Mouse (Mus musculus) intestine, postnatal 0 days (tissue): Measurements from ENCODE around the gene Ptrh1. TPM values are rescaled to one million over a fixed set of nuclear protein-coding genes. Genes with fewer than 3 reads are reported as not detected.

ENCODE experiments used
- ATAC-seq: fragments of 200-750 bp; cut with Nextera tagmentation; 2 replicates; pipeline ENCODE4 v1.8.0; 2017; ENCODE audit warnings: mild to moderate bottlenecking, moderate TSS enrichment, moderate library complexity
- H3K27ac ChIP-seq: fragments of 300-500 bp; sonication (generic); 2 replicates; pipeline ENCODE4 v1.5.1; 2014; ENCODE audit warnings: mild to moderate bottlenecking, low read depth, low read length, moderate library complexity
- H3K27me3 ChIP-seq: fragments of 300-500 bp; sonication (generic); replicated peaks from 2 replicates; pipeline ENCODE4 v1.6.1; 2014; ENCODE audit warnings: low read length, mixed read lengths; ENCODE audit not compliant: control insufficient read depth, insufficient read depth
- H3K36me3 ChIP-seq: fragments of 300-500 bp; sonication (generic); 2 replicates; pipeline ENCODE4 v1.6.1; 2014; ENCODE audit warnings: mild to moderate bottlenecking, moderate library complexity; ENCODE audit not compliant: control insufficient read depth, insufficient read depth
- H3K4me1 ChIP-seq: fragments of 300-500 bp; sonication (generic); replicated peaks from 2 replicates; pipeline ENCODE4 v1.6.1; 2014; ENCODE audit warnings: antibody characterized with exemption, low read length, mixed read lengths; ENCODE audit not compliant: control insufficient read depth, insufficient read depth
- H3K4me2 ChIP-seq: fragments of 300-500 bp; sonication (generic); replicated peaks from 2 replicates; pipeline ENCODE4 v1.6.1; 2014; ENCODE audit warnings: low read depth, mild to moderate bottlenecking, moderate library complexity
- H3K4me3 ChIP-seq: fragments of 300-500 bp; sonication (generic); 2 replicates; pipeline ENCODE4 v1.5.1; 2014; ENCODE audit warnings: low read depth, low read length
- H3K9ac ChIP-seq: fragments of 300-500 bp; sonication (generic); 2 replicates; pipeline ENCODE4 v1.6.1; 2014; ENCODE audit warnings: mild to moderate bottlenecking, low read depth, low read length
- H3K9me3 ChIP-seq: fragments of 300-500 bp; sonication (generic); 2 replicates; pipeline ENCODE4 v1.6.1; 2016; ENCODE audit warnings: mixed run types; ENCODE audit not compliant: control insufficient read depth
- CTCF ChIP-seq: sonication (generic); IDR thresholded peaks from 2 replicates; pipeline ENCODE4 v1.5.1; 2016; ENCODE audit warnings: low read depth, mild to moderate bottlenecking, control low read depth, antibody characterized with exemption, moderate library complexity
- WGBS: fragments of 180-500 bp; shearing (Covaris S2); extraction: QIAGEN DNeasy Blood & Tissue Kit; methylation state at CpG from one replicate; pipeline ENCODE4 v1.1.7; 2014; 5-methylcytosine and 5-hydroxymethylcytosine counted together
- polyA plus RNA-seq: library from polyadenylated mRNA; unstranded; fragments of >200 nt; fragmentation: Nextera tagmentation; extraction: Ambion mirVana; gene quantifications from 2 replicates; pipeline ENCODE4 v1.2.1, GENCODE M21; 2015

The Ptrh1 gene
- polyA plus RNA-seq, 1 experiment from 2014 or later: 10.5 TPM

DNA sequence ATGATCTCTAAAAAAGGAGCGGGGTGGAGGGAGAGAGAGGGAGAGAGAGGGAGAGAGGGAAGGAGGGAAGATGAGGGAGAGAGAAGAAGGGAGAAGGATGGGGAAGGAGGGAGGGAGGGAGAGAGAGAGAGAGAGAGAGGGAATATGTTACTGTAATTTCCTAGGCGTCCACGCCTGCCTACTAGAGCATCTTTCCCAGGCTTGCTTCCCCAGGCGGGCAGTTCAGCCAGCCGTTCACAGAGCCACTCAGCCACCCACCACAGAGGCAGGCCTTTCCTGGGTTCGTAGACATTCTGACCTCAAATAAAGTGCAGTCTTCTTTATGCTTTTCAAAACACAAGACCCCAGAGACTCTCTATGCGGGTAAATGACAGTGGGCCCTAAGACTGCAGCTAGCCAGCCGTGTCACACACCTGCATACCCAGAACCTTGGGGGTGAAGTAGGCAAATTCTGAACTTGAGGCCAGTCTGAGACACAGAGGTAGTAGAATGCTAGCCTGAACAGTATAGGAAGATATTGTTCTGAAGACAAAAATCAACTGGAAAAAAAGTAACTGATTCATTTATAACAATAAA, 48.1 kb downstream of the Ptrh1 start:
- no peak overlapping the region for H3K4me3 ChIP-seq
- ATAC-seq: no peak
- no peak overlapping the region for H3K9ac ChIP-seq
- no peak for TF ChIP-seq CTCF
- H3K9me3 ChIP-seq: no peaks in the 10 kb centered on the region
- WGBS: 74% methylated on average over 8 of the region's 8 CpGs
- H3K27ac ChIP-seq: no peak overlapping the region
- no peaks in the 10 kb centered on the region for H3K4me1 ChIP-seq
- H3K4me2 ChIP-seq: no peak overlapping the region
- H3K36me3 ChIP-seq: no peaks in the 10 kb centered on the region
- no peaks in the 10 kb centered on the region for H3K27me3 ChIP-seq

DNA sequence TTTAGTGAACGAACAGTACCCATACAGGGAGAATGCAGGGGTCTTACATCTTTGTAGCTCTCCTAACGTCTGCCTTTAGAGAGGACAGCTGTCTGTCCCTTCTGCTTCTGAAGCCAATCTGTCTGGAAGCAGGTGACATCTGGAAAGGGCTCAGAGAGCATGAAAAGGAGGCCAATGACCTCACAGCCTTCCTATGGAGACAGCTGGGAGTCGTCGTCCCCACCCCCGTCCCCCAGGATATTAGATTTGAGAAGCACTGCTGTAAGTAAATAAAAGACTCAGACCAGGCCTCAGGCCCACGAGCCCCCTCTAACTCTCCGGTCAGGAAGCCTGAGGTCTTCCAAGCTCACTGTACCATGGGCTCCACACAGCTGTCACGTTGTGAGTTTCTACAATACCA, 48.6 kb downstream of the Ptrh1 start:
- H3K4me3 ChIP-seq: no peak overlapping the region
- no peaks in the 10 kb centered on the region for H3K4me1 ChIP-seq
- TF ChIP-seq CTCF: no peak
- no peak for ATAC-seq
- H3K36me3 ChIP-seq: no peaks in the 10 kb centered on the region
- no peaks in the 10 kb centered on the region for H3K9me3 ChIP-seq
- no peak overlapping the region for H3K4me2 ChIP-seq
- no peak overlapping the region for H3K9ac ChIP-seq
- H3K27ac ChIP-seq: no peak overlapping the region
- H3K27me3 ChIP-seq: no peaks in the 10 kb centered on the region
- 42% methylated on average over 8 of the region's 8 CpGs for WGBS

DNA sequence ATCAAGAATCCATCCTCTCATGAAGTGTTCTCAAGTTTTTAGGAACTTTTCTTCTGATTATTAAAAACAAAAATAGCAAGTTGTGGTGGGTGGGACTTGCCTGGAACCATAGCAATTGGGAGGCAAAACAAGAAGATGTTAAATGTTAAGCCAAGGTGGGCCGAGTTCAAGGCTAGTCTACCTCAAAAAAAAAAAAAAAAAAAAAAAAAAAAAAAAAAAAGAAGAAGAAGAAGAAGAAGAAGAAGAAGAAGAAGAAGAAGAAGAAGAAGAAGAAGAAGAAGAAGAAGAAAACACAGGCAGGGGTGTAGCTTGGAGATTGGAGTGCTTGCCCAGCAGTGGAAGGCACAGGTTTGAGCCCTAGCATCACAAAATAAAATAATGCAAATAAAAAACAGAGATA, 49.2 kb downstream of the Ptrh1 start:
- TF ChIP-seq CTCF: no peak
- WGBS: 70% methylated on average over 1 of the region's 1 CpGs
- H3K27me3 ChIP-seq: no peaks in the 10 kb centered on the region
- no peak overlapping the region for H3K9ac ChIP-seq
- H3K9me3 ChIP-seq: no peaks in the 10 kb centered on the region
- no peak overlapping the region for H3K4me3 ChIP-seq
- H3K27ac ChIP-seq: no peak overlapping the region
- no peak overlapping the region for H3K4me2 ChIP-seq
- H3K36me3 ChIP-seq: no peaks in the 10 kb centered on the region
- no peaks in the 10 kb centered on the region for H3K4me1 ChIP-seq
- no peak for ATAC-seq

DNA sequence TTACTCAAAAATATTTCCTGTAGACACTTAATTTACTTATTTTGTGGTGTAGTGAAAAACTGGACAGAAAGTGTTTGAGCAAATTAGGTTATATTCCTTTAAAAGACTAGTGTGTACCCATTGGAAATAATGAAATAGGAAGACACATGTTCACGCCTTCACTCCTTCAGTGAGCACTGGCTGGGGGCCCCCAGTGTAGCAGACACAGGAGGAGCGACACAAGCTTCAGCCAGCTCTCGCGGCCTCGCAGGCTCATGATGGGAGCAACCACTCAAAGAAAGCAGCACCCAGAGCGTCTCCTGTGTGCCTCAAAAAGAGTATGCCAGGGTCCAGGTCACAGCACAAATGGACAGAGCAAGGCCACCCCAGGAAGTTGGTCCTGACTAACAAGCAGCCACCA, 50.2 kb downstream of the Ptrh1 start:
- TF ChIP-seq CTCF: no peak
- Histone ChIP-seq H3K4me3 (no peak overlapping the region), H3K4me2 (no peak overlapping the region), H3K27ac (no peak overlapping the region), H3K9ac (no peak overlapping the region), H3K27me3 (no peaks in the 10 kb centered on the region), H3K4me1 (no peaks in the 10 kb centered on the region), H3K9me3 (no peaks in the 10 kb centered on the region), H3K36me3 (no peaks in the 10 kb centered on the region)
- ATAC-seq: no peak
- 92% methylated on average over 6 of the region's 6 CpGs for WGBS

Other genes with a start within 250 kb of the Ptrh1 start
- 18.0 and 18.4 TPM in 2 replicates for gene Fam102a, start 240.5 kb upstream of the Ptrh1 start, polyA plus RNA-seq
- gene Dpm2, start 204.9 kb upstream of the Ptrh1 start, polyA plus RNA-seq: 120 and 124 TPM in 2 replicates
- not detected in 2 replicates for gene Pip5kl1, start 201.0 kb upstream of the Ptrh1 start, polyA plus RNA-seq
- gene 9430097D07Rik, start 200.1 kb upstream of the Ptrh1 start, polyA plus RNA-seq: 0.14 TPM in 1 of 2 replicates, not detected in the other
- gene St6galnac4, start 188.7 kb upstream of the Ptrh1 start, polyA plus RNA-seq: 5.7 and 6.6 TPM in 2 replicates
- 8.3 and 9.1 TPM in 2 replicates for gene St6galnac6, start 176.1 kb upstream of the Ptrh1 start, polyA plus RNA-seq
- gene Ak1, start 154.0 kb upstream of the Ptrh1 start, polyA plus RNA-seq: 10.5 and 12.1 TPM in 2 replicates
- 32.2 and 34.1 TPM in 2 replicates for gene Eng, start 129.2 kb upstream of the Ptrh1 start, polyA plus RNA-seq
- gene Fpgs, start 71.6 kb upstream of the Ptrh1 start, polyA plus RNA-seq: 12.4 and 15.2 TPM in 2 replicates
- gene Cdk9, start 62.7 kb upstream of the Ptrh1 start, polyA plus RNA-seq: 54.0 and 62.2 TPM in 2 replicates
- gene Sh2d3c, start 54.7 kb upstream of the Ptrh1 start, polyA plus RNA-seq: 11.2 and 11.7 TPM in 2 replicates
- gene 6330409D20Rik, start 34.8 kb upstream of the Ptrh1 start, polyA plus RNA-seq: 0.18 TPM in 2 replicates
- 59.2 and 60.4 TPM in 2 replicates for gene Tor2a, start 18.6 kb upstream of the Ptrh1 start, polyA plus RNA-seq
- gene Ttc16, start 153 bp upstream of the Ptrh1 start, polyA plus RNA-seq: 0.04 and 0.09 TPM in 2 replicates
- 0.47 and 0.76 TPM in 2 replicates for gene Cfap157, start 8.6 kb downstream of the Ptrh1 start, polyA plus RNA-seq
- 12.1 and 12.2 TPM in 2 replicates for gene Stxbp1, start 71.5 kb downstream of the Ptrh1 start, polyA plus RNA-seq
- 13.9 and 15.3 TPM in 2 replicates for gene Fam129b, start 100.3 kb downstream of the Ptrh1 start, polyA plus RNA-seq
- 90.6 and 103 TPM in 2 replicates for gene Rpl12, start 185.8 kb downstream of the Ptrh1 start, polyA plus RNA-seq
- 4.3 and 4.4 TPM in 2 replicates for gene Lrsam1, start 185.8 kb downstream of the Ptrh1 start, polyA plus RNA-seq
- gene Slc2a8, start 206.3 kb downstream of the Ptrh1 start, polyA plus RNA-seq: 48.7 and 50.2 TPM in 2 replicates